Mouse (Mus musculus): ENCODE measurements around the gene Fam57b. TPM values are rescaled to one million over a fixed set of nuclear protein-coding genes. Genes with fewer than 3 reads are reported as not detected.
A peak's percentile ranks its signal among the peaks of the same experiment; 100 is the strongest.
"Not testable (repeated sequence)": the region's sequence is repeated elsewhere in the genome, so short reads cannot be mapped to it uniquely, and the experiment has no call there.

The Fam57b gene
- polyA plus RNA-seq, 1 experiment from 2014 or later = 4.1 TPM

DNA sequence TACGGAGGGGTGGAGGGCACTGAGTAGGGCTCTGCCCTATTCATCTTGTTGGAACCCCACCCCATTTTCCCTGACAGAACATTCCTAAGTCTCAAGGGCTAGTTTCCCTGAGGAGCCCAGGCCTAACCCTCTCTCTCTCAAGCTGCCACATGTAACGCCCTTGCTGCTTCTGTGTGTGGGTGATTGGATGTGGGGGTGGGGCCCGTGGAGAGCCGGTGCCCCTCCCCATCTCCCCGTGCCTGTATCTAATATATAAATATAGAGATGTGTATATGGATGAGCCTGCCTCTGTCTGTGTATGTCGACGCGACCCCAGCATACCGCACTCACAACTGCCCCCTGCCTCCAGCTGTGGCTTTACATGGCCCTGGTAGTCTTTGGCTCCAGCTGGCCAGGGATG, 31.9 kb upstream of the Fam57b start:
- Histone ChIP-seq H3K27me3 (ENCODE audit: low read depth, poor library complexity, severe bottlenecking) (no peaks in the 10 kb centered on the region), H3K4me3 (no peak overlapping the region), H3K4me1 (peaks cover 23% of the 10 kb centered on the region), H3K9me3 (replicated peaks) (no peaks in the 10 kb centered on the region), H3K36me3 (peaks cover 93% of the 10 kb centered on the region), H3K27ac (replicated peaks) (no peak overlapping the region)
- WGBS = 89% methylated on average over 9 of the region's 9 CpGs
- no peak for DNase-seq (ENCODE audit: low spot score)

DNA sequence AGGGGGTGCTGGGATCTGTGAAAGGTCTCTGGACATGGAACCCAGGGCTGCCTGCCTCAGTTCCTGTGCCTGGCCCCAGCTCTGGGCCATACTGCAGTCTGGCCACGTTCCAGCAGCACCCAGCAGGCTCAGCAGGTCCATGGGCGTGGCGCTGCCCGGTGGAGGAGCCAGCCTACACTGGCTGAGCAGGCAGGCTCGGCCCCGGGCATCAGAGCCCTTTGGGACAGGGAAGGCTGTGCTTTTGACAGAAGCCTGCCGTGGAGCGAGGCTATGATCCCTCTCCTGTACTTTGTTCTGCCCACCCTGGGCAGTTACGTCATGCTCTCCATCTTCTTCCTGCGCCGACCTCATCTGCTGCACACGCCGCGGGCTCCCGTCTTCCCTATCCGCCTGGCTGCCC, 31.3 kb upstream of the Fam57b start, which contains the start of gene Gdpd3:
Gene Gdpd3, plus strand, starts transcription at position 134 of the 400 bp plus-strand sequence.
- no peak within 1 kb of the TSS for H3K27ac ChIP-seq (replicated peaks)
- no peak for DNase-seq (ENCODE audit: low spot score)
- 93% methylated on average over 16 of the region's 16 CpGs for WGBS
- H3K4me1 ChIP-seq = peaks cover 16% of the 10 kb centered on the region
- H3K4me3 ChIP-seq = no peak within 1 kb of the TSS
- H3K36me3 ChIP-seq = peaks cover 97% of the 10 kb centered on the region
- no peaks in the 10 kb centered on the region for H3K9me3 ChIP-seq (replicated peaks)
- H3K27me3 ChIP-seq (ENCODE audit: low read depth, poor library complexity, severe bottlenecking) = no peaks in the 10 kb centered on the region

DNA sequence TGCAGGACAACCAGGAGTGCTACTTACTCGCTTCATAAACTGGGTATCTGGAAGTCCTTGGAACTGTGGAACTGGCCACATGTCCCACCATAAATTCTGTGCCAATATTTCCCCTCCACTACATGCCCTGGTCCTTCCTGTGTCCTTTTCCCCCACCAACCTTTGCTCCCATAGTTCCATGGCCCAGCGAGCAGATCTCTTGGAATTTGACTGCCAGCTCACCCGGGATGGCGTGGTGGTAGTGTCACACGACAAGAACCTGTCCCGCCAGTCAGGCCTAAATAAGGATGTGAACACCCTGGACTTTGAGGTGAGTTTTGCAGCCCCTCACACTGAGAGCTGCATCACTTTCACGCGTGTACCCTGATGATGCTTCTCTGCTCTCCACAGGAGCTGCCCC, 30.5 kb upstream of the Fam57b start:
- WGBS = 94% methylated on average over 8 of the region's 8 CpGs
- Histone ChIP-seq H3K27me3 (ENCODE audit: low read depth, poor library complexity, severe bottlenecking) (no peaks in the 10 kb centered on the region), H3K4me3 (no peak overlapping the region), H3K36me3 (peaks cover 90% of the 10 kb centered on the region), H3K27ac (replicated peaks) (no peak overlapping the region), H3K4me1 (peaks cover 9% of the 10 kb centered on the region), H3K9me3 (replicated peaks) (no peaks in the 10 kb centered on the region)
- no peak for DNase-seq (ENCODE audit: low spot score)

DNA sequence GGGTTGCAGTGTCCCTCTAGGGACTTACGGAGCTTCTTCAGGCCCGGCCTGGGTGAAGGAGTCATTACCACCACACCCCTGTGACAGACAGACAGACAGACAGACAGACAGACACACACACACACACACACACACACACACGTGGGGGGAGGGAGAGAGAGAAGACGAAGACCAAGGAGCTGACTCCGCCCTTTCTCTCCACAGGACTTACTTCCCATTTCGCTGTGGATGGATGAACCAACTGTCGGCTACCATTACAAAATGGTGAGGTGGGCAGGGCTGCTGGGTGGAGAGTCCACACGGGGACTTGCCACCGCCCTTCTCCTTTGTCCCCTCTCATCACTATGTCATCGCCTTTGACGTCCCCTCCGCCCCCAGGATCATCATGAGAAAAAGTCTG, 26.7 kb upstream of the Fam57b start:
- peaks cover 69% of the 10 kb centered on the region for H3K36me3 ChIP-seq
- no peaks in the 10 kb centered on the region for H3K9me3 ChIP-seq (replicated peaks)
- H3K4me1 ChIP-seq = peaks cover 5% of the 10 kb centered on the region
- H3K27me3 ChIP-seq (ENCODE audit: low read depth, poor library complexity, severe bottlenecking) = no peaks in the 10 kb centered on the region
- no peak for DNase-seq (ENCODE audit: low spot score)
- H3K27ac ChIP-seq (replicated peaks) = no peak overlapping the region
- WGBS = 91% methylated on average over 12 of the region's 12 CpGs
- H3K4me3 ChIP-seq = no peak overlapping the region

DNA sequence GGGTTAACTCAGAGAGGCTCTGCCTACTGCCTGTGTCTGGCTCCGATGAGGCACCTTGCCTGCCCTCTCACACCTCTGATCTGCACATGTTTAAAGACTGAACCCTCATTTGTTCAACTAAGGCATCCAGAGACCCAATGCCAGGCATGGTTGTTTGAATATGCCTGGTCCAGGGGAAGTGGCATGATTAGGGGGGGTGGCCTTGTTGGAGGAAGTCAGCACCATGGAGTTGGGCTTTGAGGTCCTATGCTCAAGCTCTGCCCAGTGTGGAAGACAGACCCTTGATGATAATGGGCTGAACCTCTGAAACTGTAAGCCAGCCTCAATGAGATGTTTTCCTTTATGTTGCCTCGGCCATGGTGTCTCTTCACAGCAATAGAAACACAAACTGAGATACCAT, 24.1 kb upstream of the Fam57b start:
- 86% methylated on average over 2 of the region's 2 CpGs for WGBS
- DNase-seq (ENCODE audit: low spot score) = no peak
- no peak overlapping the region for H3K4me3 ChIP-seq
- no peak overlapping the region for H3K27ac ChIP-seq (replicated peaks)
- H3K27me3 ChIP-seq (ENCODE audit: low read depth, poor library complexity, severe bottlenecking) = no peaks in the 10 kb centered on the region
- H3K36me3 ChIP-seq = peaks cover 43% of the 10 kb centered on the region
- H3K9me3 ChIP-seq (replicated peaks) = no peaks in the 10 kb centered on the region
- peaks cover 31% of the 10 kb centered on the region for H3K4me1 ChIP-seq

DNA sequence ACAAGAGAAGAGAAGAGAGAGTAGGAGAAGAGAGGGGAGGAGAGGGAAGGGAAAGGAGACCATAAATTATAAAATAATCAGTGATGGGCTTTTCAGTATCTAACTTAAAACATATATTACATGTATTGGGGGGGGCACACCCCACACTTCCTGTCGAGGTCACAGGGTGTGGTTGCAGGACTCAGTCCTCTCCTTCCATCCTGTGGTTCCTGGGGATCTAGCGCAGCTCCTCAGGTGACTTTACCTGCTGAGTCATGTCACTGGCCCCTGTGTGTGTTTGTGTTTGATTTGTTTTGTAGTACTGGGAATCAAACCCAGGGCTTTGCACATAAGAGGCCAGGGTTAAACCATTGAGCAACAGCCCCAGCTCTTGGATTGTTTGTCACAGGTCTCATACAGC, 23.0 kb upstream of the Fam57b start:
- H3K27me3 ChIP-seq (ENCODE audit: low read depth, poor library complexity, severe bottlenecking) = no peaks in the 10 kb centered on the region
- H3K4me1 ChIP-seq = peaks cover 35% of the 10 kb centered on the region
- no peak overlapping the region for H3K4me3 ChIP-seq
- no peaks in the 10 kb centered on the region for H3K9me3 ChIP-seq (replicated peaks)
- no peak for DNase-seq (ENCODE audit: low spot score)
- WGBS = 83% methylated on average over 2 of the region's 2 CpGs
- peaks cover 32% of the 10 kb centered on the region for H3K36me3 ChIP-seq
- no peak overlapping the region for H3K27ac ChIP-seq (replicated peaks)

DNA sequence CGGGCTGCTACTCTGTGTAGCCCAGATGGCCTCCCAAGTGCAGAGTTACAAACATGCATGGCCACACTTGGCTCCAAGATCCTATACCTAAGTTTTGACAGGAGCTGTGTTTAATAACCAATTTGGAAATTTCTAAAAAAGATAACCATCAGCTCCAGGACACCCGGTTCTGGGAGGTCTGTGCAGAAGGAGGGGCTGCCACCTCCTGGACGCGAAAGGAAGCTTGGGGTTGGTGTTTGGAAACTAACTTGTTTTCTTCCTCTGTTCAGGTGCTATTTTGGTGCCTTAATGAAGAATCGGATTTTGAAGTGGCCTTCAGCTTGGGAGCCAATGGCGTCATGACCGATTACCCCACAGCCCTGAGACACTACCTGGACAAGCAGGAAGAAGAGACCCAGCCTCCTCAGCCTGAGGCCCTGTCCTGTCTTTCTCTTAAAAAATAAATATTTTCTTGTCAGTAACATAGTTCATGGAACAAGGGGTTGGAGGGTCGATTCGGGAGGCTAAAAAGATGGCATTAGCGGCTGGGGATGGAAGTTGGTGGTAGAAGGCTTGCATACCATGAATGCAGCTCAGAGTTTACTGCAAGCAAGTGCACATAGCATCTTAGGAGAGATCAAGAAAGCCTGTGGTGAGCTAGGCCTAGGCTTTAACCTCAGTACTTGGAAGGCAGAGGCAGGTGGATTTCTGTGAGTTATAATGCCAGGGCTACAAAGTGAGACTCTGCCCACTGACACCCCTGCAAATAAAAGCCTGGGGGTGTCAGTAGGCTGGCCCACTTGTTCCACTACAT, 22.1 kb upstream of the Fam57b start:
- DNase-seq (ENCODE audit: low spot score) = no peak
- no peaks in the 10 kb centered on the region for H3K27me3 ChIP-seq (ENCODE audit: low read depth, poor library complexity, severe bottlenecking)
- H3K9me3 ChIP-seq (replicated peaks) = no peaks in the 10 kb centered on the region
- peak overlapping the region; percentile 96; the same call in 1 of the 2 replicates for H3K27ac ChIP-seq (replicated peaks)
- WGBS = 86% methylated on average over 10 of the region's 10 CpGs
- H3K36me3 ChIP-seq = peaks cover 23% of the 10 kb centered on the region
- peak overlapping the region; percentile 79; the same call in 1 of the 2 replicates for H3K4me3 ChIP-seq
- peaks cover 44% of the 10 kb centered on the region for H3K4me1 ChIP-seq

DNA sequence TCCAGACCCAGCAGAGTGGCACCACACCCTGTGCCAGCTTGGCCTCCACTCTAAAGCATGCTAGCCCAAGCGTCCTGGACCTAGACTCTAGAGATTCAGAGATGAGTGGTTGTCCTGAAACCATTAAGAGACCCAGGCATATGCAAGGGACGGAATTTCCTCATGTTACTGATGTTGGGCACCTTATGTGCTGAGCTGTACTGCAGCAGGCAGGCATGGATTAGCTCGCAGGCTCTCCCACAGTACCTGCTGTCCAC, 21.6 kb upstream of the Fam57b start:
- peak overlapping the region; percentile 96 for H3K27ac ChIP-seq (replicated peaks)
- 71% methylated on average over 3 of the region's 3 CpGs for WGBS
- peaks cover 18% of the 10 kb centered on the region for H3K36me3 ChIP-seq
- no peaks in the 10 kb centered on the region for H3K27me3 ChIP-seq (ENCODE audit: low read depth, poor library complexity, severe bottlenecking)
- no peak for DNase-seq (ENCODE audit: low spot score)
- H3K4me3 ChIP-seq = peak overlapping the region; percentile 79
- no peaks in the 10 kb centered on the region for H3K9me3 ChIP-seq (replicated peaks)
- H3K4me1 ChIP-seq = peaks cover 48% of the 10 kb centered on the region

DNA sequence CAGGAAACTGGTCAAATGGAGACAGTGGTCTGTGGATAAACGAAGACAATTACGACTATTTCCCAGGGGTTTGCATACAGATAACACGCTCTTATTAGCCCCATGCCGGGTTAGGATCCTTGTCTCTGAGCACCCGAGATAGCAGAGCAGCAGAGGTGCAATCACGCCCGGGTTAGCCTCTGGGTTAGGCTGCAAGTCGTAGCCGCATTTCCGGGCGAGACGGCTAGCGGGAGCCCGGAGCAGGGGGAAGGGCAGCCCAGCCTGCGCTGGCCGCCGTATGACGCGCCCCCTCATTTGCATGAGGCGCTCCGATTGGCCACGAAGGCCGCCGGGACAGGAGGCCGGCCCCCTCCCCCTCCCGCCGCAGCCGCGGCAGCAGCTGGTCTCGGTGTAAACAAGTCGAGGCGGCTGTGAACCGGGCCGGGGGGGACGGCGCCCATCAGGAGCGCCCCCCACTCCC, 20.8 kb upstream of the Fam57b start, which contains the start of gene Ypel3:
Gene Ypel3, plus strand, starts transcription at position 358 of the 460 bp plus-strand sequence.
- peak; percentile 92 for DNase-seq (ENCODE audit: low spot score)
- Histone ChIP-seq H3K27me3 (ENCODE audit: low read depth, poor library complexity, severe bottlenecking) (no peaks in the 10 kb centered on the region), H3K36me3 (peaks cover 14% of the 10 kb centered on the region), H3K4me1 (peaks cover 55% of the 10 kb centered on the region), H3K27ac (replicated peaks) (peak within 1 kb of the TSS; percentile 96), H3K9me3 (replicated peaks) (no peaks in the 10 kb centered on the region), H3K4me3 (peak within 1 kb of the TSS; percentile 79)
- under 1% methylated on average over 37 of the region's 37 CpGs for WGBS

DNA sequence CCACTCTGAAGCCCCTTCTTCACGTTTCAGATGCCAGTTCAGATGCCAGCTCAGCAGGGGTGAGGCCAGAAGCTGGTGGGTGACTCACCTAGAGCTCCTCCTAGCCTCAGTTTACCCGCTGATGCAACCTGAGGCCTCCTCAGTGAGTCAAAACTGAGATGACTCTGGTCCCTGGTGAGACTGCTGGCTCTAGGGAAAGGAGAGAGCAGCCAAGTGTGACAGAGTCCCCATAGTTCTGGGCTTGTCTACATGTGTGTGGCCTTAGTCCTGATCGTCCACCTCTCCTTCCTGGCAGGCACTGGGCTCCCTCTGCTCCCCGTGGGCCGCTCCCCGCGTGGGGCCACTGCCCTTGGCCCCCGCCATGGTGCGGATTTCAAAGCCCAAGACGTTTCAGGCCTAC, 20.0 kb upstream of the Fam57b start:
- Histone ChIP-seq H3K27ac (replicated peaks) (peak overlapping the region; percentile 96), H3K4me3 (peak overlapping the region; percentile 79), H3K27me3 (ENCODE audit: low read depth, poor library complexity, severe bottlenecking) (no peaks in the 10 kb centered on the region), H3K36me3 (peaks cover 10% of the 10 kb centered on the region), H3K9me3 (replicated peaks) (no peaks in the 10 kb centered on the region), H3K4me1 (peaks cover 63% of the 10 kb centered on the region)
- DNase-seq (ENCODE audit: low spot score) = no peak
- 47% methylated on average over 10 of the region's 10 CpGs for WGBS

DNA sequence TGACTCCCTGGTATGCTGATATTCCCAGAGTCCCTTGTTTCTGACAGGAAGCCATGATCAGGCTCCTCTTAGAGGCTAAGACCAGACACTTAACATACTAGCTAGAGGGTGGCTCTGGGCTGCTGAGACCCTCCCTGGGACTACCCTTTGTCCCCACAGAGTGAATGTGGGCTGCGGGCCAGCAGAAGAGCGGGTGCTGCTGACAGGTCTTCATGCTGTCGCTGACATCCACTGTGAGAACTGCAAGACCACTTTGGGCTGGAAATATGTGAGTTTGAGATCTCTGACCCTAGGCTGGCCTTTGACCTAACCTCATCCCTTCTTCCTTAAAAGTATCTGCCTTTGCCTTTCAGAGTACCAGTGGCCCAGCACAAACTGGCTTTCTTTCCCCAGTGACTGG, 19.3 kb upstream of the Fam57b start:
- DNase-seq (ENCODE audit: low spot score) = no peak
- Histone ChIP-seq H3K9me3 (replicated peaks) (no peaks in the 10 kb centered on the region), H3K4me1 (peaks cover 68% of the 10 kb centered on the region), H3K27ac (replicated peaks) (peak overlapping the region; percentile 96; the same call in 1 of the 2 replicates), H3K27me3 (ENCODE audit: low read depth, poor library complexity, severe bottlenecking) (no peaks in the 10 kb centered on the region), H3K36me3 (peaks cover 10% of the 10 kb centered on the region), H3K4me3 (peak overlapping the region; percentile 79; the same call in 1 of the 2 replicates)
- WGBS = 88% methylated on average over 3 of the region's 3 CpGs

DNA sequence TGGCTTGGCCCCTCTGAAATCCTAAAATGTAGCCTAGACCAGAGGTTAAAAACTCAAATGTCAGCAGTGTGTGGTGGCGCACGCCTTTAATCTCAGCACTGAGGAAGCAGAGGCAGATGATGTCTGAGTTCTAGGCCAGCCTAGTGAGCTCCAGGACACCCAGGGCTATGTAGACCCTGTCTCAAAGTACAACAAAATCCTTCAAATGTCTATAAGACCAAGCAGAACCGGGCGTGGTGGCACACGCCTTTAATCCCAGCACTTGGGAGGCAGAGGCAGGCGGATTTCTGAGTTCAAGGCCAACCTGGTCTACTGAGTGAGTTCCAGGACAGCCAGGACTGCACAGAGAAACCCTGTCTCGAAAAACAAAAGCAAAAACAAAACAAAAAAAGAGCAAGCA, 18.4 kb upstream of the Fam57b start:
- H3K9me3 ChIP-seq (replicated peaks); H3K27me3 ChIP-seq (ENCODE audit: low read depth, poor library complexity, severe bottlenecking); H3K27ac ChIP-seq (replicated peaks); DNase-seq (ENCODE audit: low spot score): not testable (repeated sequence)
- peaks cover 68% of the 10 kb centered on the region for H3K4me1 ChIP-seq
- 90% methylated on average over 7 of the region's 7 CpGs for WGBS
- H3K36me3 ChIP-seq = peaks cover 14% of the 10 kb centered on the region
- peak overlapping the region; percentile 9; the same call in 1 of the 2 replicates for H3K4me3 ChIP-seq
